Mouse (Mus musculus) hindbrain, embryonic 13.5 days (tissue): ENCODE data around the gene Cga. TPM values are rescaled to one million over a fixed set of nuclear protein-coding genes. Genes with fewer than 3 reads are reported as not detected.
A peak's percentile ranks its signal among the peaks of the same experiment; 100 is the strongest.

ENCODE experiments used
- ATAC-seq: fragments of 200-750 bp; cut with Nextera tagmentation; 2 replicates; pipeline ENCODE4 v1.8.0; 2017; ENCODE audit warnings: moderate TSS enrichment; ENCODE audit not compliant: low FRiP score
- H3K27ac ChIP-seq: fragments of 300-500 bp; sonication (generic); 2 replicates; pipeline ENCODE4 v1.5.1; 2015; ENCODE audit warnings: inconsistent platforms, mild to moderate bottlenecking, moderate library complexity
- H3K27me3 ChIP-seq: fragments of 300-500 bp; sonication (generic); 2 replicates; pipeline ENCODE4 v1.6.1; 2015; ENCODE audit warnings: mild to moderate bottlenecking, inconsistent platforms
- H3K36me3 ChIP-seq: fragments of 300-500 bp; sonication (generic); 2 replicates; pipeline ENCODE4 v1.6.1; 2015; ENCODE audit warnings: mild to moderate bottlenecking, inconsistent platforms
- H3K4me1 ChIP-seq: fragments of 300-500 bp; sonication (generic); replicated peaks from 2 replicates; pipeline ENCODE4 v1.6.1; 2015; ENCODE audit warnings: inconsistent platforms
- H3K4me2 ChIP-seq: fragments of 300-500 bp; sonication (generic); 2 replicates; pipeline ENCODE4 v1.6.1; 2015; ENCODE audit warnings: inconsistent platforms, mild to moderate bottlenecking, moderate library complexity
- H3K4me3 ChIP-seq: fragments of 300-500 bp; sonication (generic); 2 replicates; pipeline ENCODE4 v1.5.1; 2015; ENCODE audit warnings: mild to moderate bottlenecking, inconsistent platforms
- H3K9ac ChIP-seq: fragments of 300-500 bp; sonication (generic); 2 replicates; pipeline ENCODE4 v1.6.1; 2015; ENCODE audit warnings: mild to moderate bottlenecking, inconsistent platforms
- H3K9me3 ChIP-seq: fragments of 300-500 bp; sonication (generic); 2 replicates; pipeline ENCODE4 v1.6.1; 2016; ENCODE audit warnings: inconsistent platforms
- WGBS: fragments of 180-500 bp; shearing (Covaris S2); methylation state at CpG from one replicate; pipeline ENCODE4 v1.1.7; 2015; 5-methylcytosine and 5-hydroxymethylcytosine counted together
- polyA plus RNA-seq: library from polyadenylated mRNA; unstranded; fragments of >200 nt; fragmentation: Nextera tagmentation; extraction: Ambion mirVana; gene quantifications from 2 replicates; pipeline ENCODE4 v1.2.1, GENCODE M21; 2015

Gene Cga
- polyA plus RNA-seq, 1 experiment from 2014 or later, result not detected

DNA sequence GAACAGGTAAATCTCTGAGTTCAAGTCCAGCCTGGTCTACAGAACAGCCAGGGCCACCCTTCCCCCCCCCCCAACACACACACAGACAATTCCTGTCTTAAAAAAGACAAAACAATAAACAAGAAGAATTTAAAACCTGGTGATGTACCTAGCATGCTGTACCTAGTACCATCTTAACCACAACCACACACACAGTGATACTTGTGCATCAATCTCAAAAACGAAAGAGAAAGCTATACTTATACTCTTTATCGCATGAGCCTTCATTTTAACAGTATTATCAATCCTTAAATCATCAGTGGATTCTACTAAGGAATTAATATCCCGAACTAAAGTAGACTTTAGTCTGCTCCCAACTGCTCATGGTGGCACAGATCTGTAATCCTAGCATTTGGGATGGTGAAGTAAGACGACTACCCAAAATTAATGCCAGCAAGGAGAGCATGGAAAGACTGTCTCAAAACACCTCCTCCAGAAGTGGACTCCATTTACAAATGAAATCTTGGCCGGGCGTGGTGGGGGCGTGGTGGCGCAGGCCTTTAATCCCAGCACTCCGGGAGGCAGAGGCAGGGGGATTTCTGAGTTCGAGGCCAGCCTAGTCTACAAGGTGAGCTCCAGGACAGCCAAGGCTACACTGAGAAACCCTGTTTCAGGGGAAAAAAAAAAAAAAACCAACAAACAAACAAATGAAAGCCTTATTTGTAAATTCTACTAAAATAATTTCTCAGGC is 12.5 kb upstream of the Cga start:
- Histone ChIP-seq H3K9ac (peak overlapping the region; percentile 100), H3K4me1 (peaks cover 31% of the 10 kb centered on the region), H3K9me3 (no peaks in the 10 kb centered on the region), H3K27ac (no peak overlapping the region), H3K36me3 (peaks cover 13% of the 10 kb centered on the region), H3K4me2 (peak overlapping the region; percentile 71), H3K4me3 (peak overlapping the region; percentile 96), H3K27me3 (no peaks in the 10 kb centered on the region)
- WGBS, result 91% methylated on average over 10 of the region's 10 CpGs
- no peak for ATAC-seq

DNA sequence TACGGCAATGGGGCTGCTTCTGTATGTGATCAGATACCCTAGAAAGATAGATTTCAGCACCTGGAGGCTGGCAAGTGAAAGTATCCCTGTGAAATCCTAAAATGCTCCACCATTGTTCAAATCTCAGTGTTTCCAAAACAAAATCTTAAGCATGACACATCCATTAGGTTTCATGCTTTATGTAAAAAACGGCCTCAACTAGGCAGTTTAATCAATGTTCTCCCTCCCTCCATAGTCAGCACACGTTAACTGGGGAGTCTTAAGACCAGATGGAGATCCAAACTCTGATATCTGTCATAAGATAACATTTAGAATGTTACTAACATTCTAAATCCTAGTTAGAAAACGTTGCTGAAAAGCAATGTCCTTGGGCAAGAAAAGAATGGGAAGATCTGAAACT is 11.7 kb upstream of the Cga start:
- peaks cover 12% of the 10 kb centered on the region for H3K36me3 ChIP-seq
- peaks cover 34% of the 10 kb centered on the region for H3K4me1 ChIP-seq
- peak overlapping the region; percentile 100 for H3K27ac ChIP-seq
- ATAC-seq, result no peak
- no peaks in the 10 kb centered on the region for H3K9me3 ChIP-seq
- peak overlapping the region; percentile 96 for H3K4me3 ChIP-seq
- peak overlapping the region; percentile 71 for H3K4me2 ChIP-seq
- H3K9ac ChIP-seq, result peak overlapping the region; percentile 100
- H3K27me3 ChIP-seq, result no peaks in the 10 kb centered on the region
- WGBS, result 17% methylated on average over 4 of the region's 4 CpGs

DNA sequence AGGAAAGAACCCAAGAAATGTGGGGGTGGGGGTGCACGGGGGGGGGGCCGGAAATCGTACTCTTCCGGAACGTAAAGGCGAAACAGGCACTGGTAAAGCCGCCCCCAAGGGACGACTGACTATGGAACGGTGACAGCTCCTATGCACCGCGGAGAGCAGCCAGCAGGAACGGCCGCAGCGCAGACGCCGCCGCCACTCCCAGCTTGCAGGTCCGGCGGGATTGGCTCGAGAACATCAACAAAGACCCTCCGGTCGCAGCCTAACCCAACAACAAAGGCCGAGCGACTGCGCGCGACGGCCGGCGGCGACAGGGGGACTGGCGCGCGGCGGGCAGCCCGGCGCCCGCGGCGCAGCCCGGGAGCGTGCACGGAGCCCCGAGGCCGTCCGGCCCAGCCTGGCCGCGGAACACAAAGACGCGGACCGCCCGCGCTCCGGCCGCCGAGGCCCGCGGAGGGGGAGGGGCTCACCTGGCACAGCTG is 11.2 kb upstream of the Cga start:
- H3K4me3 ChIP-seq, result peak overlapping the region; percentile 96
- peak overlapping the region; percentile 71 for H3K4me2 ChIP-seq
- WGBS, result under 1% methylated on average over 52 of the region's 58 CpGs
- peaks cover 10% of the 10 kb centered on the region for H3K36me3 ChIP-seq
- no peaks in the 10 kb centered on the region for H3K9me3 ChIP-seq
- peaks cover 34% of the 10 kb centered on the region for H3K4me1 ChIP-seq
- peak overlapping the region; percentile 100 for H3K27ac ChIP-seq
- H3K9ac ChIP-seq, result peak overlapping the region; percentile 100
- peak; percentile 77 for ATAC-seq
- no peaks in the 10 kb centered on the region for H3K27me3 ChIP-seq

DNA sequence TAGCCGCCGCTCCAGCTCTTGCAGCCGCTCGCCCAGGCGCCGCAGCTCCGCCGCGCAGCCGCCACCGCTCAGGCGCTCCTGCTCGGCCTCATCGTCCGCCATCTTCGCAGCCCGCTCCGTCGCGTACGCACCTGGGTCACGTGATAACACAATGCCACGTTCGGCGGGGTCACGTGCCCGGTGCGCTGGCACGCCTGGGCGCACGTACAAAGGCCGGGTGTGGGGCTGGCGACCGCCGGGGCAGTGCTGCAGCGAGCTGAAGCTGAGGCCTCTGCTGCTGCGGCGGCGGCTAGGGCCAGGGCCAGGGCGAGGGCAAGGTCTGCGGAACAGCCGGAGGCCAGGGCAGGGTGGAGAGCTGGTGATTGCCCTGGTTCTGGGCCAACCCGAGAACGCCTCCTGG is 10.8 kb upstream of the Cga start, which contains the start of gene Zfp292:
Zfp292 (minus strand) TSS at position 143 of the 400 bp plus-strand sequence.
- H3K4me2 ChIP-seq, result peak within 1 kb of the TSS; percentile 71
- H3K4me1 ChIP-seq, result peaks cover 39% of the 10 kb centered on the region
- peak; percentile 95 for ATAC-seq
- H3K36me3 ChIP-seq, result peaks cover 7% of the 10 kb centered on the region
- H3K4me3 ChIP-seq, result peak within 1 kb of the TSS; percentile 96
- under 1% methylated on average over 42 of the region's 44 CpGs for WGBS
- no peaks in the 10 kb centered on the region for H3K27me3 ChIP-seq
- H3K27ac ChIP-seq, result peak within 1 kb of the TSS; percentile 100
- no peaks in the 10 kb centered on the region for H3K9me3 ChIP-seq
- peak within 1 kb of the TSS; percentile 100 for H3K9ac ChIP-seq

DNA sequence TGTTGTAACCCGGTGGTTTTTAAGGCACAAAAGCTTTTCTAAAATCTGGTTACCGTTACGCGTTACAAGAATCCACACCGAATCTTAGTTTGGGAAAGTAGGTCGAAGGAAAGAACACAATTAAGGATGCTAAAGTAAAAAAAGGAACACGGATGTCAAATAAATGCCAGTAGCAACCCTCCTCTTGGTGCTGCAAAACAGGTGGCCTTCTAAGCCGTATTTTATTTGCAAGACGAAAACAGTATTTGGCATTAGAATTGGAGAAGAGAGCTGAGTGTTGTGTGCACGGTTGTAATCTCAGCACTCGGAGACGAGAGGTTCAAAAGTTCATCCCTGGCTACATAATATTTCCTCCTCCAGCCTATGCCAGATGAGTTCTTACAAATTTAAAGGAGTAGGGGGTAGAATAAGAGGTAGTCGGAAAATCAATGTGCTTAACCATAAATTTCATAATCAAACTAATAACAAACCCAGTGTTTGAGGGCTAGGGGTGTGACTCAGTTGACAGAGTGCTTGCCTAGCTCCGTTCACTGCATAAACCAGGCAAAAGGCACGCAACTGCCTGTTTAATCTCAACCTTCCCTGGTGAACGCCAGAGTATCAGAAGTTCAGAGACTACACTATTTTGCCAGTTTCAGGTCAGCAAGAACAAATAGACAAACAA is 10.1 kb upstream of the Cga start:
- Histone ChIP-seq H3K27ac (peak overlapping the region; percentile 100), H3K4me3 (peak overlapping the region; percentile 96), H3K4me2 (peak overlapping the region; percentile 71), H3K9ac (peak overlapping the region; percentile 100), H3K4me1 (peaks cover 39% of the 10 kb centered on the region), H3K9me3 (no peaks in the 10 kb centered on the region), H3K36me3 (peaks cover 5% of the 10 kb centered on the region; the same call in 1 of the 2 replicates), H3K27me3 (peaks cover 4% of the 10 kb centered on the region)
- 37% methylated on average over 16 of the region's 16 CpGs for WGBS
- no peak for ATAC-seq

DNA sequence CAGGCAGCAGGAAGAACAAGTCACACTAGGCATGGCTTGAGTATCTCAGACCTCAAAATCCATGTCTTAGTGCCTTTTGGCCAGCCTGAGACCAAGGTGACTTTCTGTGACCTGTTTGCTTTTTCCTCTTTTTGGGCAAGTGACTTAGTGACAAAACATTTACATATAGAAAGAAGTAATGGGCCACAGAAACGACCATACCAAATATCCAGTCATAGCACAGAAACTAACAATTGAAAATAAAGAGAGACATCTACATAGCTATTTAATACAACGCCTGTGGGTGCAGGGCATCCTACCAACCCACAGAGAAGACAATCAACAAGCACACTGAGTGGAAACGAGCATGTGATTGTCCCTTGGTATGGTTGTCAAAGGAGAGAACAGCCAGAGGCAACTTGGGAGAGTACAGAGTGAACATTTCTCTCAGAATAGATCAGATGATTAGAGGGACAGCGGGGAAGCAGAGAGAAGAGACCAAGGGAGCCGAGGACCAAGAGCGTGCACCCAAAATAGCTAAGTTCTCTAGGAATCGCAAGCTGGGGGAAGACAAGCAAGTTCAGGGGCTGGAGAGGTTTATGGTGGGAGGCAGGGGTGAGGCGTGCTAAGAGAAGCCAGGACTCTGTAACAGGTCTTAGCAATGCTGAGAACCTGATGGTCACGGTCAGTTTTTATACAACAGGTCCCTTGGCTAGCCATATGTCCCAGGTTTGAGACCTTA is 7.8 kb upstream of the Cga start:
- H3K4me2 ChIP-seq, result peak overlapping the region; percentile 85
- H3K4me1 ChIP-seq, result peaks cover 28% of the 10 kb centered on the region
- H3K36me3 ChIP-seq, result no peaks in the 10 kb centered on the region
- no peak overlapping the region; the same call in 1 of the 2 replicates for H3K9ac ChIP-seq
- peak overlapping the region; percentile 75; the same call in 1 of the 2 replicates for H3K4me3 ChIP-seq
- no peak for ATAC-seq
- 63% methylated on average over 9 of the region's 9 CpGs for WGBS
- peak overlapping the region; percentile 97; the same call in 1 of the 2 replicates for H3K27ac ChIP-seq
- H3K27me3 ChIP-seq, result peaks cover 27% of the 10 kb centered on the region
- no peaks in the 10 kb centered on the region for H3K9me3 ChIP-seq

DNA sequence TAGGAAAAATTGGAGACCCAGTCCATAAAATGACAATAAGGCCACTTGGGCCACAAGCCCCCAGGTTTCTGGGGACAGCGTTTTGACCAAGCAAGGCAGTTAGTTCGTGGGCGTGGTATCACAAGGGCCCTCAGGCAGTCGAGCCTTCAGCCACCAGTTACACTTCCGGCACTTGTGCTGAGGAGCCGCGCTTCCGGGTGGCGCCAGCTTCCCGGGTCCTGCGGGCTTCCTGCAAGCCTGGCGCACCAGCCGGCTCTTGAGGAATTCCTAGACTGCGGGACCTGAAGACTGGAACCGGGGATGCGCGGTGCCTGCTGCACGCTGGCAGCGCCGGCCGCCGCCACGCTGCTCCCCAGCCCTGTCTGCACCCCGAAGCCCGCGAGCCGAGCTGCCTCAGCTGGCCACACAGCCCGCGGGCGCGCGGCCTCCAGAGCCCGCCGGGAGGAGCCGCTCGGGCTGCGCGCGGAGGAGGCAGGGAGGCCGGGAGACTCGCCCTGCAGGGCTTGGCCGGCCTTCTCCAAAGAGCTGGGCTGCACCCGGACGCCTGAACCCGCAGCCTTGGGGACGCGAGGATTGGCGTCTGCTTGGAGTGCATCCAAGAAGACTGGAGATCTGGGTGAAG is 7.0 kb upstream of the Cga start:
- Histone ChIP-seq H3K4me3 (peak overlapping the region; percentile 75), H3K4me1 (peaks cover 20% of the 10 kb centered on the region), H3K4me2 (peak overlapping the region; percentile 85), H3K36me3 (no peaks in the 10 kb centered on the region), H3K27ac (peak overlapping the region; percentile 97), H3K9ac (peak overlapping the region; percentile 88), H3K9me3 (no peaks in the 10 kb centered on the region), H3K27me3 (peaks cover 35% of the 10 kb centered on the region)
- ATAC-seq, result peak; percentile 73
- WGBS, result under 1% methylated on average over 48 of the region's 48 CpGs

DNA sequence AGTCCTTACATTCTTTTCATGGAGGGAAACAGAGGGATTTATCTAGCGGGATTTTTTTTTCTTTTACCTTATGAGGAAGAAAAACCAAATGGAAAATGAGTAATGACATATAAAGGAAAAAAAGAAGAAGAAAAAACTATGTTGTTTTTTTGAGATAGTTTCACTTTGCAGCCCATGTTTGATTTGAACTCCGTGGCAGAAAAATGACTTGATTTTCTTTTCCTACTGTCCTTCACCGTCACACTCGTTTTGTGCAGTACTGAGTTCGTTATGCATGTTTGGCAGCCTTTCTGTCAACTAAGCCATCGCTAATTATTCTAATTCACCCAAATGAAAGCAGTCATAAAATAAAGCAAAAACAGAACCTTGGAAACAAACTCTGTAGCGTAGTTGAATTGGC is 6.3 kb upstream of the Cga start:
- Histone ChIP-seq H3K4me1 (peaks cover 18% of the 10 kb centered on the region), H3K27me3 (peaks cover 35% of the 10 kb centered on the region), H3K9me3 (no peaks in the 10 kb centered on the region), H3K4me2 (peak overlapping the region; percentile 85), H3K4me3 (peak overlapping the region; percentile 75), H3K36me3 (no peaks in the 10 kb centered on the region), H3K9ac (peak overlapping the region; percentile 88), H3K27ac (peak overlapping the region; percentile 97; the same call in 1 of the 2 replicates)
- 8% methylated on average over 7 of the region's 7 CpGs for WGBS
- ATAC-seq, result no peak

DNA sequence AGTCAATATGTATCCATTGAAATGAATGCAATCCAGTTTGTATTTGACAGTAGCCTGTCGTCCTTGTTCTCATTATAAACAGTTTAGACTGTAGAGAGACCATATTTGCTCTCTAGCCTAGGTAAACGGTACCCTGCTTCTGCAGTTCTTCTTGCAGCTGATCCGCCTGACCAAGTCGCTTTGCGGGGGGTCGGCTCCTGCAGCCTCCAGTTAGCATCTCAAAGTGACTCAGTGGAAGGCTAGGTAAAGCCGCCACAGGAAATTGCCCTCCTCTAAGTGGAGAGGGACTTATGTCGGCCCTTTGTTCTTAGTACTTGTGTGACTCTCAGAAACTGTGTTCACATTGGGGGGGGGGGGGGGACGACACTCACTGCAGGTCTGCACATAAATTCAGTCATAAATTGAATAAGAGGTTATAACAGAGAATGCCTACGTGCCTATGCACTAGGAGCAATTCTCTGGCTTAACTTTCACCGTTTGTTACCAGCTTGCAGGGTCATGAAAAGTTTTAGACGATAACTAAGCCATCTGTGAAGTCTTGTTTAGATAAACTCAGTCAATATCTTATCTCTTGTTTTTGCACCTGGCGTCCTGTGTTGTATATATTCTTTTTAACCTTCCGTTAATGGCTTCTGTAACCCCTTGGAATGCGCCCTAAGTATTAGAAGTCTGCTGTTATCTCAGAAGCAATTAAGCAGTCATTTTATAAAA is 4.3 kb upstream of the Cga start:
- Histone ChIP-seq H3K4me3 (no peak overlapping the region), H3K4me1 (peaks cover 11% of the 10 kb centered on the region), H3K27ac (no peak overlapping the region), H3K4me2 (no peak overlapping the region), H3K27me3 (peaks cover 35% of the 10 kb centered on the region), H3K36me3 (no peaks in the 10 kb centered on the region), H3K9me3 (no peaks in the 10 kb centered on the region), H3K9ac (no peak overlapping the region)
- ATAC-seq, result no peak
- 10% methylated on average over 15 of the region's 15 CpGs for WGBS

DNA sequence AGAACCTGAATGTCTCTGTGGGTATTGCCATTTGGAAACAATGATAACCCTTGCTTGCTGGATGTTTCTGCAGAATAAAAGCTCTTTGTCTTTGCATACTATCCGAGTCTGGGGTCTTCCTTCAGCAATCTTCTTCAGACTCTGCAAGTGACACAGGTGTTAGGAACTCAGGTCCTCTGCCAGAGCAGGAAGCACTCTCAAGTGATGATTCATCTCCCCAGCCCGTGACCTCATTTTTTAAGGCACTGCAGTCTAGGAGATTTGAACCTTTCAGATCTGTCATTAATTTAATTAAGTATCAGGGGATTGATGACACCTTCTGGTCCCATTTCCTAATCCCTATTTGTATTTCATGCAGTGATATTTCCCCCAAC is 3.8 kb upstream of the Cga start:
- Histone ChIP-seq H3K27ac (no peak overlapping the region), H3K4me2 (no peak overlapping the region), H3K9me3 (no peaks in the 10 kb centered on the region), H3K4me1 (peaks cover 11% of the 10 kb centered on the region), H3K4me3 (no peak overlapping the region), H3K27me3 (peaks cover 35% of the 10 kb centered on the region), H3K36me3 (no peaks in the 10 kb centered on the region), H3K9ac (no peak overlapping the region)
- 26% methylated on average over 2 of the region's 2 CpGs for WGBS
- ATAC-seq, result no peak

DNA sequence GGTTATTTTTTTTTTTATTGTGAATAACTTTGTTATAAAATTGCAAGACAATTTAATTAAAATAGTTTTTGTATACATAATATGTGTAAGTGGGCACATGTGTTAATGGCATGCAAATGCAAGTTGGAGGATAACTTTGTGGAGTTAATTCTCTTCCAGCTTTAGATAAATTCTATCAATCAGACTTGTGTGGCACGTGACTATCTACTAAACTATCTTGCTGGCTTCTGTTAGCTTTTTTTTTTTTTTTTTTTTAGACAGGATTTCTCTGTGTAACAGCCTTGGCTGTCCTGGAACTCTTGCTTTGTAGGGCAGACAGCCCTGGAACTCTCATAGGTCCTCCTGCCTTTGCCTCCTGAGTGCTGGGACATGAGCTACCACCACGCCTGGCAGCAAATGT is 4.9 kb downstream of the Cga start:
- Histone ChIP-seq H3K9me3 (no peaks in the 10 kb centered on the region), H3K36me3 (no peaks in the 10 kb centered on the region), H3K27ac (no peak overlapping the region), H3K4me1 (no peaks in the 10 kb centered on the region), H3K4me2 (no peak overlapping the region), H3K9ac (no peak overlapping the region), H3K4me3 (no peak overlapping the region), H3K27me3 (no peaks in the 10 kb centered on the region)
- 73% methylated on average over 2 of the region's 2 CpGs for WGBS
- ATAC-seq, result no peak
